Mouse (Mus musculus): Measurements from ENCODE around the gene Cdc16. TPM values are rescaled to one million over a fixed set of nuclear protein-coding genes. Genes with fewer than 3 reads are reported as not detected.
A peak's percentile ranks its signal among the peaks of the same experiment; 100 is the strongest.
"Not testable (repeated sequence)": the region's sequence is repeated elsewhere in the genome, so short reads cannot be mapped to it uniquely, and the experiment has no call there.

Gene Cdc16
- 211 and 213 TPM in 2 replicates for polyA plus RNA-seq (2014; fragmentation: Nextera tagmentation; extraction: Ambion mirVana)

DNA sequence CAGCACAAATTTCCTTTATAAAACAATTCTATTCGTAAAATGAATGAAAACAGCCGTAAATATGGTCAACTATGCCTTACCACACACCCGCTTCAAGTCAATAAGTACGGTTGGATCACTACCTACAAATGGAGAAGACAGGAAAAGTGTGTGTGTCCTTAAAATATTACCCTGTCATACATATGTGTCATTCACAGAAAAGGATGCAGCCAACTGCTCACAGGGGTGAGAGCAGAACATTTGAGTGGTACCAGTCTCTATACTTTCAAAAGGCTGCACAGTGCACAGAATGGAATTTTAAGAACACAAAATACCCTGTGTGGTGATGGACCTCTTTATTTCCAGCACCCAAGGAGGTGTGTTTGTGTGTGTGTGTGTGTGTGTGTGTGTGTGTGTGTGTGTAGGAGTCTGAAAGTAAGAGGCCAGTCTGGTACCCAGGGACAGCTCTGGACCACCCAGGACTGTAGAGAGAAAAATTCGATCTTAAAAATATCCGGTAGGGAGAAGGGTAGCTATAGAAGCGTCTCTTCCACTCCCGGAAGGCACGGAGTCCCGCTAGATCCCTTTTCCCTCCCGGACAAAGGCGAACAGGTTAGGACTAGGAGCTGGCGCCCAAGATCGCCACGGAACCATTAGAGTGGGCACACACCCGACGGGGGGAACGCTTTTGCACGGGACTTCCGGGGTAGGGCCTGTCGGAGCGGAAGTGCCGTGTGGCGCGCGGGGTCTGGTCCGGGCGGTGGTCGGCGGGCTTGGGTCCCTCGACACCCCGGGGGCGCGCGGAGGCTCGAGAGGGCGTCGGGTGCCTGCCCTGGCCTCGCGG is at the start of gene Cdc16:
TSS of gene Cdc16 (plus strand) at position 695 of the 823 bp plus-strand sequence.
- Histone ChIP-seq H3K9me3 (ENCODE audit: control insufficient read depth, low read depth, low read length) (no peaks in the 10 kb centered on the region), H3K4me2 (replicated peaks; ENCODE audit: low read depth, low read length) (peak within 1 kb of the TSS; percentile 62), H3K36me3 (ENCODE audit: control insufficient read depth, insufficient read depth, low read length) (peaks cover 8% of the 10 kb centered on the region), H3K9ac (replicated peaks; ENCODE audit: low read depth, low read length) (peak within 1 kb of the TSS; percentile 91), H3K4me3 (ENCODE audit: low read depth, low read length) (peak within 1 kb of the TSS; percentile 95), H3K4me1 (ENCODE audit: control insufficient read depth, insufficient read depth, low read length) (peaks cover 13% of the 10 kb centered on the region; the same call in 1 of the 2 replicates), H3K27me3 (ENCODE audit: control insufficient read depth, insufficient read depth, low read length) (no peaks in the 10 kb centered on the region), H3K27ac (ENCODE audit: low read length) (peak within 1 kb of the TSS; percentile 75)
- 8% methylated on average over 38 of the region's 40 CpGs for WGBS
- peak; percentile 95 for ATAC-seq (ENCODE audit: insufficient number of reproducible peaks, insufficient read depth, low FRiP score, low read depth)

DNA sequence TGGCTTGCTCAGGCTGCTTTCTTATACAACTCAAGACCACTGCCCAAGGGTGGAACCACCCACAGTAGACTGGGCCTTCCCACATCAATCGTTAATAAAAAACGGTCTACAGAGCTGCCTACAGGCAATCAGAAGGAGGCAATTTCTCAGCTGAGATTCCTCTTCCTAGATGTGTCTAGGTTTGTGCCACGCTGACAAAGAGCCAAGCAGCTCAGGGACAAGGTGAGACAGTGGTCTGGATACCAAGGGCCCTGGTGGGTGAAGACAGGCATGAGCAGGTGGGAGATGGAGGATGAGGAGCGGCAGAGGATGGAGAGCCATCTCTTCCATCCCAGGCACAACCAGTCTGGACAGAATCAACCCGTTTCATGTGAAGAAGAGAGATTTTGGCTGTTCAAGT is 49.0 kb upstream of the Cdc16 start:
- Histone ChIP-seq H3K27me3 (ENCODE audit: control insufficient read depth, insufficient read depth, low read length) (no peaks in the 10 kb centered on the region), H3K36me3 (ENCODE audit: control insufficient read depth, insufficient read depth, low read length) (no peaks in the 10 kb centered on the region), H3K4me1 (ENCODE audit: control insufficient read depth, insufficient read depth, low read length) (no peaks in the 10 kb centered on the region), H3K4me3 (ENCODE audit: low read depth, low read length) (no peak overlapping the region), H3K27ac (ENCODE audit: low read length) (no peak overlapping the region), H3K9ac (replicated peaks; ENCODE audit: low read depth, low read length) (no peak overlapping the region), H3K9me3 (ENCODE audit: control insufficient read depth, low read depth, low read length) (no peaks in the 10 kb centered on the region), H3K4me2 (replicated peaks; ENCODE audit: low read depth, low read length) (no peak overlapping the region)
- ATAC-seq (ENCODE audit: insufficient number of reproducible peaks, insufficient read depth, low FRiP score, low read depth) = no peak
- WGBS = 90% methylated on average over 5 of the region's 5 CpGs

DNA sequence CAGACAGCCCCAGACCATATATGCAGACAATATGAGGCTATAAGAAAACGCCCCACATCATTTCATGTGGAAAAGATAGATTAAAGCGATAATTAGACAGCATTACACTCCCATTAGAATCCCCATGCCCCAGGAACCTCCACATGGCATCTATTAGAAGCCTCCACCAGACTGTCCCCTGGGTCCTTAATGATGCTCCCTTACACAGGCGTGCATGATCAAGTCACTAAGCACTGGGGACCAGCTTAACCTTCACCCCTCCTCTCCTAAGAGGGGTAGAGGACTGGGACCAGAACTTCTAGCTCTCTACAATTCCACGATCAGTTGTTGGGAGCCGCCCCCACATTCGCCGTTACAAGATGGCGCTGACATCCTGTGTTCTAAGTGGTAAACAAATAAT is 38.5 kb upstream of the Cdc16 start:
- 90% methylated on average over 8 of the region's 8 CpGs for WGBS
- no peak for ATAC-seq (ENCODE audit: insufficient number of reproducible peaks, insufficient read depth, low FRiP score, low read depth)
- no peaks in the 10 kb centered on the region for H3K27me3 ChIP-seq (ENCODE audit: control insufficient read depth, insufficient read depth, low read length)
- no peak overlapping the region for H3K4me3 ChIP-seq (ENCODE audit: low read depth, low read length)
- H3K4me1 ChIP-seq (ENCODE audit: control insufficient read depth, insufficient read depth, low read length) = no peaks in the 10 kb centered on the region
- H3K36me3 ChIP-seq (ENCODE audit: control insufficient read depth, insufficient read depth, low read length) = no peaks in the 10 kb centered on the region
- no peaks in the 10 kb centered on the region for H3K9me3 ChIP-seq (ENCODE audit: control insufficient read depth, low read depth, low read length)
- H3K9ac ChIP-seq (replicated peaks; ENCODE audit: low read depth, low read length) = no peak overlapping the region
- H3K27ac ChIP-seq (ENCODE audit: low read length) = no peak overlapping the region
- no peak overlapping the region for H3K4me2 ChIP-seq (replicated peaks; ENCODE audit: low read depth, low read length)

DNA sequence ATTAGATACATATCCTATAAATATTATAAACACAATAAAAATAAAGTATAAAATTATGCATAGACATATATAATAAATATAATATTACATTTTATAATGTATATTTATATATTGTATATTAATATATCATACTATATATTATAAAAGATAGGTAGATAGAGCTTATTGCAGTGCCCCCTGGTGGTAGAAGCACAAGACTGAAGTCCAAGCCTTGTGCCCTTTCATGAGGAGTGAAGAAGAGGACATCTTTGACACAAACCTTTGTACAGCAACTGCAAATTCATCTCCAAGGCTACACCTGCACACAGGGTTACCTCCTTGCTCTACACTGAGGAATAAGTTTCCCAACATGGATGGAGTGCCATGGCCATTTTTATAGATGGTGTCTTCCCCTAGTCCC is 31.8 kb upstream of the Cdc16 start:
- no peaks in the 10 kb centered on the region for H3K4me1 ChIP-seq (ENCODE audit: control insufficient read depth, insufficient read depth, low read length)
- no peak overlapping the region for H3K9ac ChIP-seq (replicated peaks; ENCODE audit: low read depth, low read length)
- no peak overlapping the region for H3K4me3 ChIP-seq (ENCODE audit: low read depth, low read length)
- H3K27me3 ChIP-seq (ENCODE audit: control insufficient read depth, insufficient read depth, low read length) = no peaks in the 10 kb centered on the region
- H3K27ac ChIP-seq (ENCODE audit: low read length) = no peak overlapping the region
- H3K4me2 ChIP-seq (replicated peaks; ENCODE audit: low read depth, low read length) = no peak overlapping the region
- H3K9me3 ChIP-seq (ENCODE audit: control insufficient read depth, low read depth, low read length) = no peaks in the 10 kb centered on the region
- no peaks in the 10 kb centered on the region for H3K36me3 ChIP-seq (ENCODE audit: control insufficient read depth, insufficient read depth, low read length)
- no peak for ATAC-seq (ENCODE audit: insufficient number of reproducible peaks, insufficient read depth, low FRiP score, low read depth)

DNA sequence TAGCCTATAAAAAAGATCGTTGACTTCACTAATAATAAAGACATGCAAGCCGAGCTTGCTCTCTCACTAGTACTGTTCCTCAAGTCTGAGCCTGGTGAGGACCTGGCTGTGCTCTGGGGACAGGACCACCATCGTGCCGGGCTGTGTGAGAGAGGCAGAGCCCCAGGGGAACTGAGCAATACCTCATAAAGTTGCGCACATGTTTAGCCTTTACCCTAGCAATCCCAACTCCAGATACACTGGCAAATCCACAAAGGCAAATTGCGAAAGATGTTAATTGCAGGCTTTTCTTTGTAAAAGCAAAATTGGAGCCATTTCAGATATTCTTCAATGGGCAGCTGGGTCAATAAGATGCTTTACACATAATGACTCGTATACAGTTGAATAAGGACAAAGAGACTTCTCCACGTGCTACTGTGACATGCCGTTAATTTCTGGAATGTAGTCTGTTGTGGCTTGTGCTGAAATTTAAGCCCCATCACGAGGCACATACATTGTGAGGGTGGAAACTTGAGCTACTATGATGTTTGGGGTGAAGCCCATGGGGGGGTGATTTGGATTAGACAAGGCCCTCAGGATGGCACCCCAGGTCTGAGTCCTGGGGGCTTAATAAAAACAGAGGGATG is 29.9 kb upstream of the Cdc16 start:
- Histone ChIP-seq H3K9ac (replicated peaks; ENCODE audit: low read depth, low read length) (no peak overlapping the region), H3K4me2 (replicated peaks; ENCODE audit: low read depth, low read length) (no peak overlapping the region), H3K9me3 (ENCODE audit: control insufficient read depth, low read depth, low read length) (no peaks in the 10 kb centered on the region), H3K4me3 (ENCODE audit: low read depth, low read length) (no peak overlapping the region), H3K27ac (ENCODE audit: low read length) (no peak overlapping the region), H3K36me3 (ENCODE audit: control insufficient read depth, insufficient read depth, low read length) (no peaks in the 10 kb centered on the region), H3K27me3 (ENCODE audit: control insufficient read depth, insufficient read depth, low read length) (no peaks in the 10 kb centered on the region), H3K4me1 (ENCODE audit: control insufficient read depth, insufficient read depth, low read length) (no peaks in the 10 kb centered on the region)
- WGBS = 67% methylated on average over 10 of the region's 10 CpGs
- ATAC-seq (ENCODE audit: insufficient number of reproducible peaks, insufficient read depth, low FRiP score, low read depth) = no peak

DNA sequence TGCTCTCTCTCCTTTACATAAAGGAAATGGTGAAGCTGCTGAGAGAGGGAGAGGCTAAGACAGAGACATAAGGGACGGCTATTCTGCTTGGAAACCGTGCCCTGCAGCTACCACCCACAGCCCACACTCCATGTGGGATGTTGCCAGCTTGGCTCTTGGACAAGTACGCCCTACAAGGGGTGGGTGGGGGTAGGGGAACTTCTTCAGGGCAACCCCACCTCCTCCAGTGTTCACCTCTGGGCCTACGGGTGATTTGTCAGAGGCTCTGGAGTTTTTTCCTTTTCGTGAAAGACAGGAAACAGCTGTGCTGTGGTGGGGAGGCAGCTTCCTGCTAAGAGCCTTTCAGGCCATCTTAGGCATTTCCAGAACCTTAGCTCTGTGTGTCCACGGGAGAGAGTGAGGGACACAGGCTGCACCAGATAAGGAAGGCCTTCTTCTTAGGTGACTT is 17.1 kb upstream of the Cdc16 start:
- no peaks in the 10 kb centered on the region for H3K36me3 ChIP-seq (ENCODE audit: control insufficient read depth, insufficient read depth, low read length)

DNA sequence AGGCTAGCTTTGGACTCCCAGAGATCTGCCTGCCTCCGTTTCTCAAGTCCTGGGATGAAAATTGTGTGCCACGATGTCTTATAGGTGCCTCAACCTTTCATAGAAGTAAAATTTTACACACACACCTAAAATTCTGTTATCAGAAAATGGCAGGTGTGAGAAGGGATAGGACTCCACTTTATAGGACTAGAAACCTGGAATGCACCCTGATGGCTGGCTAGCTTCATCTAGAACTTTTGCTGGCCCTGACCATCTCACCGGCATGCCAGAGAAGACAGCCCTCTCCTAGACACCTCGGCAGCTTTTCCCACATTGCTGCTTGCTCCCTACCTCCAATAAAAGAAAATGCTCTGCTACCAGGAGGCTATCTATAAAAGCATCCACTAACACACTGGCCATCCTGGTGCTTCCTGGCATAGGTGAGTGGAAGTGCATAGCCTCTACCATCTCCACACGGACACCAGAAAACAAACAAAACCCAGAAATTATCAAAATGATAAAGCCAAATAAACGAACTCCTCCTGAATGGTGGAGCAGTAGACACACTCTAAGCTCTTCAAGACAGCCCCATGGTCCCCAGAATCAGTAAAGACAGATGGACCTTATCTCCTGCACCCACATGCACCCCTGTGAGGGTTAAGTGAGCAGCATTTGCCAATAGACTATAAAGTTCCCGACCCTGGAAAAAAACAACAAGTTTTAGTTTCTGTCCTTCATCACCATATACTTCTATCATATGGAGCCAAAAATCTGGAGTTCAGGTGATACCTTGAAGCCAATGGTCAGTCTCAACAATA is 16.5 kb upstream of the Cdc16 start:
- H3K36me3 ChIP-seq (ENCODE audit: control insufficient read depth, insufficient read depth, low read length) = no peaks in the 10 kb centered on the region
- peak overlapping the region; percentile 78; the same call in 1 of the 2 replicates for H3K27ac ChIP-seq (ENCODE audit: low read length)
- no peaks in the 10 kb centered on the region for H3K9me3 ChIP-seq (ENCODE audit: control insufficient read depth, low read depth, low read length)
- no peaks in the 10 kb centered on the region for H3K27me3 ChIP-seq (ENCODE audit: control insufficient read depth, insufficient read depth, low read length)
- 77% methylated on average over 7 of the region's 7 CpGs for WGBS
- no peak overlapping the region for H3K4me2 ChIP-seq (replicated peaks; ENCODE audit: low read depth, low read length)
- ATAC-seq (ENCODE audit: insufficient number of reproducible peaks, insufficient read depth, low FRiP score, low read depth) = no peak
- H3K4me1 ChIP-seq (ENCODE audit: control insufficient read depth, insufficient read depth, low read length) = no peaks in the 10 kb centered on the region
- no peak overlapping the region for H3K4me3 ChIP-seq (ENCODE audit: low read depth, low read length)
- H3K9ac ChIP-seq (replicated peaks; ENCODE audit: low read depth, low read length) = no peak overlapping the region

More for the DNA sequence above, 17.1 kb upstream of the Cdc16 start:
- H3K4me2 ChIP-seq (replicated peaks; ENCODE audit: low read depth, low read length) = no peak overlapping the region; the same call in 1 of the 2 replicates
- no peak overlapping the region for H3K4me3 ChIP-seq (ENCODE audit: low read depth, low read length)
- no peak overlapping the region for H3K9ac ChIP-seq (replicated peaks; ENCODE audit: low read depth, low read length)
- no peaks in the 10 kb centered on the region for H3K27me3 ChIP-seq (ENCODE audit: control insufficient read depth, insufficient read depth, low read length)
- WGBS = 23% methylated on average over 6 of the region's 6 CpGs
- H3K4me1 ChIP-seq (ENCODE audit: control insufficient read depth, insufficient read depth, low read length) = no peaks in the 10 kb centered on the region
- H3K9me3 ChIP-seq (ENCODE audit: control insufficient read depth, low read depth, low read length) = no peaks in the 10 kb centered on the region
- H3K27ac ChIP-seq (ENCODE audit: low read length) = peak overlapping the region; percentile 78; the same call in 1 of the 2 replicates
- peak; percentile 73; the same call in 1 of the 2 replicates for ATAC-seq (ENCODE audit: insufficient number of reproducible peaks, insufficient read depth, low FRiP score, low read depth)

DNA sequence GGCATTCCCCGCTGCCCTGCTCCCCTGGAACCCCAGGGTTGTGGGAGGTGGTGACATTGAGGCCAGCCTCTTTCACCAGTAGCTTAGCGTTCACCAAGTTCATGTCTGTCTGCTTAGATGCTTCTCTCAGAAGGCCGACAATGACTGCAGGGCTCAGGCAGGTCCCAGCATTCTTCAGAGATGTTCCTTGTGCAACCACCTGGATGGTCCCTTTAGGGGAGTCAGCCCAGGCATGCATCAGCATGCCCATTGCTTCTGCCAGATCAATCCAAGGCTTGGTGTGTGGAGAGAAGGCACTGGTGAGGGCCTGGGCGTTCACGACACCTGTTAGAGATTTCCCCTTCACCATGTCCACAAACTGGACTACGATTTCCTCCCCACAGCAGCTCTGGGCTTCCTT is 11.3 kb upstream of the Cdc16 start:
- not testable (repeated sequence) for H3K9ac ChIP-seq (replicated peaks; ENCODE audit: low read depth, low read length); H3K4me3 ChIP-seq (ENCODE audit: low read depth, low read length); ATAC-seq (ENCODE audit: insufficient number of reproducible peaks, insufficient read depth, low FRiP score, low read depth); H3K27ac ChIP-seq (ENCODE audit: low read length); H3K4me2 ChIP-seq (replicated peaks; ENCODE audit: low read depth, low read length); H3K9me3 ChIP-seq (ENCODE audit: control insufficient read depth, low read depth, low read length); H3K4me1 ChIP-seq (ENCODE audit: control insufficient read depth, insufficient read depth, low read length); H3K27me3 ChIP-seq (ENCODE audit: control insufficient read depth, insufficient read depth, low read length); H3K36me3 ChIP-seq (ENCODE audit: control insufficient read depth, insufficient read depth, low read length)
- WGBS = 84% methylated on average over 5 of the region's 6 CpGs
